Mouse (Mus musculus) heart, postnatal 0 days (tissue): ENCODE results near the gene Zscan10. TPM values are rescaled to one million over a fixed set of nuclear protein-coding genes. Genes with fewer than 3 reads are reported as not detected.

Source experiments
- ATAC-seq: fragments of 200-750 bp; cut with Nextera tagmentation; 2 replicates; pipeline ENCODE4 v1.8.0; 2017; ENCODE audit warnings: low read depth, moderate number of reproducible peaks, moderate library complexity; ENCODE audit not compliant: insufficient read depth
- DNase-seq: peaks from one replicate; pipeline ENCODE4 v3.0.0-alpha.2; 2016; ENCODE audit warnings: low spot score
- H3K27ac ChIP-seq: fragments of 300-500 bp; sonication (generic); 2 replicates; pipeline ENCODE4 v1.5.1; 2014; ENCODE audit warnings: low read depth, mild to moderate bottlenecking
- H3K27me3 ChIP-seq: fragments of 300-500 bp; sonication (generic); 2 replicates; pipeline ENCODE4 v1.6.1; 2014; ENCODE audit warnings: low read length, mixed read lengths; ENCODE audit not compliant: control insufficient read depth, insufficient read depth
- H3K36me3 ChIP-seq: fragments of 300-500 bp; sonication (generic); replicated peaks from 2 replicates; pipeline ENCODE4 v1.6.1; 2014; ENCODE audit warnings: low read length, mixed read lengths; ENCODE audit not compliant: control insufficient read depth, insufficient read depth
- H3K4me1 ChIP-seq: fragments of 300-500 bp; sonication (generic); 2 replicates; pipeline ENCODE4 v1.6.1; 2014; ENCODE audit warnings: antibody characterized with exemption; ENCODE audit not compliant: control insufficient read depth, insufficient read depth
- H3K4me2 ChIP-seq: fragments of 300-500 bp; sonication (generic); 2 replicates; pipeline ENCODE4 v1.6.1; 2014; ENCODE audit warnings: low read depth, mild to moderate bottlenecking, low read length, moderate library complexity
- H3K4me3 ChIP-seq: fragments of 300-500 bp; sonication (generic); 2 replicates; pipeline ENCODE4 v1.5.1; 2014; ENCODE audit warnings: low read depth, low read length
- H3K9ac ChIP-seq: fragments of 300-500 bp; sonication (generic); replicated peaks from 2 replicates; pipeline ENCODE4 v1.6.1; 2014; ENCODE audit warnings: low read depth, low read length, mixed read lengths
- H3K9me3 ChIP-seq: fragments of 300-500 bp; sonication (generic); replicated peaks from 2 replicates; pipeline ENCODE4 v1.6.1; 2016; ENCODE audit warnings: low read length; ENCODE audit not compliant: control insufficient read depth
- CTCF ChIP-seq: IDR thresholded peaks from 2 replicates; pipeline ENCODE4 v1.5.1; 2016; ENCODE audit warnings: antibody characterized with exemption, control low read depth, low read depth
- EP300 ChIP-seq: IDR thresholded peaks from 2 replicates; pipeline ENCODE4 v1.6.1; 2016; ENCODE audit warnings: antibody characterized with exemption, low read depth
- WGBS: fragments of 180-500 bp; shearing (Covaris S2); extraction: QIAGEN DNeasy Blood & Tissue Kit; methylation state at CpG from one replicate; pipeline ENCODE4 v1.1.7; 2014; 5-methylcytosine and 5-hydroxymethylcytosine counted together
- polyA plus RNA-seq: library from polyadenylated mRNA; unstranded; fragments of >200 nt; fragmentation: Nextera tagmentation; extraction: Ambion mirVana; gene quantifications from 2 replicates; pipeline ENCODE4 v1.2.1, GENCODE M21; 2015
- total RNA-seq: library from RNA; depleted of rRNA; stranded (reverse); fragments of >200 nt; gene quantifications from 2 replicates; pipeline ENCODE4 v1.2.3, GENCODE M21; 2014; ENCODE audit warnings: low replicate concordance

The Zscan10 gene
- total and polyA plus RNA-seq, 2 experiments from 2014 or later: not detected

GRCm38 (mm10) chr17:23564368-23564715, 36.3 kb upstream of the Zscan10 start:
- Histone ChIP-seq H3K36me3 (peaks cover 13% of the 10 kb centered on the region), H3K9me3 (no peaks in the 10 kb centered on the region), H3K27ac (peak overlapping the region; percentile 94), H3K4me2 (peak overlapping the region; percentile 75), H3K9ac (peak overlapping the region; percentile 63), H3K27me3 (no peaks in the 10 kb centered on the region), H3K4me1 (peaks cover 8% of the 10 kb centered on the region), H3K4me3 (peak overlapping the region; percentile 76)
- no peak for DNase-seq
- WGBS: 1% methylated on average over 8 of the region's 8 CpGs
- ATAC-seq: peak; percentile 43
- TF ChIP-seq CTCF (no peak), EP300 (no peak)

GRCm38 (mm10) chr17:23566787-23567186, 33.9 kb upstream of the Zscan10 start:
- ATAC-seq (no peak), DNase-seq (no peak)
- no peak overlapping the region for H3K4me2 ChIP-seq
- H3K9me3 ChIP-seq: no peaks in the 10 kb centered on the region
- H3K36me3 ChIP-seq: no peaks in the 10 kb centered on the region
- H3K9ac ChIP-seq: no peak overlapping the region
- WGBS: 42% methylated on average over 5 of the region's 5 CpGs
- no peaks in the 10 kb centered on the region for H3K27me3 ChIP-seq
- no peak overlapping the region for H3K4me3 ChIP-seq
- peaks cover 8% of the 10 kb centered on the region for H3K4me1 ChIP-seq
- TF ChIP-seq EP300 (no peak), CTCF (peak; percentile 33)
- no peak overlapping the region for H3K27ac ChIP-seq

- no peak for TF ChIP-seq CTCF
- TF ChIP-seq EP300: no peak
- Histone ChIP-seq H3K9me3 (no peaks in the 10 kb centered on the region), H3K27ac (no peak overlapping the region), H3K36me3 (no peaks in the 10 kb centered on the region), H3K4me1 (peaks cover 8% of the 10 kb centered on the region), H3K27me3 (no peaks in the 10 kb centered on the region), H3K4me3 (no peak overlapping the region), H3K9ac (no peak overlapping the region), H3K4me2 (no peak overlapping the region)
- ATAC-seq: no peak
- no peak for DNase-seq
- WGBS: 37% methylated on average over 5 of the region's 5 CpGs
Measured at GRCm38 (mm10) chr17:23568370-23568769, 32.3 kb upstream of the Zscan10 start.

GRCm38 (mm10) chr17:23570017-23570416, 30.6 kb upstream of the Zscan10 start:
- no peak overlapping the region for H3K9ac ChIP-seq
- H3K4me3 ChIP-seq: no peak overlapping the region
- peaks cover 12% of the 10 kb centered on the region; the same call in 1 of the 2 replicates for H3K36me3 ChIP-seq
- peak; percentile 70; the same call in 1 of the 2 replicates for ATAC-seq
- no peaks in the 10 kb centered on the region for H3K27me3 ChIP-seq
- TF ChIP-seq EP300: no peak
- peak; percentile 63 for TF ChIP-seq CTCF
- no peak overlapping the region for H3K4me2 ChIP-seq
- peaks cover 3% of the 10 kb centered on the region for H3K4me1 ChIP-seq
- H3K27ac ChIP-seq: no peak overlapping the region
- DNase-seq: peak; percentile 55
- H3K9me3 ChIP-seq: no peaks in the 10 kb centered on the region
- 26% methylated on average over 6 of the region's 6 CpGs for WGBS

GRCm38 (mm10) chr17:23571084-23571483, 29.6 kb upstream of the Zscan10 start:
- TF ChIP-seq EP300 (no peak), CTCF (peak; percentile 48)
- DNase-seq (no peak), ATAC-seq (no peak)
- 10% methylated on average over 5 of the region's 5 CpGs for WGBS
- H3K4me3 ChIP-seq: no peak overlapping the region
- H3K27ac ChIP-seq: no peak overlapping the region
- no peak overlapping the region for H3K4me2 ChIP-seq
- H3K9me3 ChIP-seq: no peaks in the 10 kb centered on the region
- no peaks in the 10 kb centered on the region for H3K4me1 ChIP-seq
- H3K9ac ChIP-seq: no peak overlapping the region
- peaks cover 23% of the 10 kb centered on the region for H3K36me3 ChIP-seq
- no peaks in the 10 kb centered on the region for H3K27me3 ChIP-seq

GRCm38 (mm10) chr17:23572059-23572458, 28.6 kb upstream of the Zscan10 start:
- Histone ChIP-seq H3K36me3 (peaks cover 33% of the 10 kb centered on the region), H3K9ac (no peak overlapping the region), H3K4me1 (no peaks in the 10 kb centered on the region), H3K9me3 (no peaks in the 10 kb centered on the region), H3K4me2 (no peak overlapping the region), H3K27ac (no peak overlapping the region), H3K4me3 (no peak overlapping the region), H3K27me3 (no peaks in the 10 kb centered on the region)
- ATAC-seq (no peak), DNase-seq (no peak)
- WGBS: 75% methylated on average over 6 of the region's 6 CpGs
- TF ChIP-seq CTCF: no peak
- TF ChIP-seq EP300: no peak
